Mouse (Mus musculus) right cerebral cortex, postnatal 4 days (tissue): ENCODE measurements at regions not wholly inside any gene's neighbourhood (a gene's known extent, or its start where the extent isn't known, plus 50 kb on each side); places are given as distances from the start of the nearest gene placed in this dataset.

ENCODE experiments used
- DNase-seq: peaks from one replicate; pipeline ENCODE4 v3.0.0-alpha.2; 2022

DNA sequence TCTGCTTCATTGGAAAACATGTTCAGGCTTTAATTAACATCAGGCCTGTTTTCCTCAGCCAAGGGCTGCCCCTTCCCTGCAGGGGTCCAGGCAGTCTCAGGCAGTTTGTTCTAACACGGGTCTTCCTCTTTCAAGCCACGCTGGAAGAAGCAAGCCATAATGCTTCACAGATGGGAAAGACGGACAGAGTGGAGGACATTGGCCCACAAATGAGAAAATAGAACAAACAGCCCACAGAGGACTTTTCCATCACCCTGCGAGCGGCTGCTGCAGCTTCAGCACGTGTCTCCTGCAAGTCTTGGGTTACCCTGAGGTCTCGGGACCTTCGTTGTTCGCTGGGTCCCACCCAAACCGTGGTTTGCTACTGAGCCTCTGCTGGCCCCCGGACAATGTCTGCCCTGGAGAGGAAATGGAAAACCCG lies 565.9 kb upstream of the 3110018I06Rik start:
- peak; percentile 7 for DNase-seq

DNA sequence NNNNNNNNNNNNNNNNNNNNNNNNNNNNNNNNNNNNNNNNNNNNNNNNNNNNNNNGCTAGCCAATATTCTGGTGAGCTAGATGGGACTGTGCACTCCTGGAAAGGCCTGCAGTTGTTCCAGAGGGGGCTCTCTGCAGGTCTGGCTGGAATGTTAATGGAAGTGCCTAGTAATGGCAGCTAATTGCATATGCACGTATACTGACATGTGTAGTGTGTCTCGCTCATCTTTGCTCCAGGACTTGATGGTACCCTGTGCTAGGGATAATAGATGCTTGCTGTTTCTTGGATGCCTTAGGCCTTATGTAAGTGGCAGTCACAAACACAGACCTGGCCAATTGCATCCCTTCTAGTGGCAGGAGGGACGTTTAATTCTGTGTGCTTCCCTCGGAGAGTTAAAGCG lies 560.0 kb upstream of the 3110018I06Rik start:
- DNase-seq: no peak

DNA sequence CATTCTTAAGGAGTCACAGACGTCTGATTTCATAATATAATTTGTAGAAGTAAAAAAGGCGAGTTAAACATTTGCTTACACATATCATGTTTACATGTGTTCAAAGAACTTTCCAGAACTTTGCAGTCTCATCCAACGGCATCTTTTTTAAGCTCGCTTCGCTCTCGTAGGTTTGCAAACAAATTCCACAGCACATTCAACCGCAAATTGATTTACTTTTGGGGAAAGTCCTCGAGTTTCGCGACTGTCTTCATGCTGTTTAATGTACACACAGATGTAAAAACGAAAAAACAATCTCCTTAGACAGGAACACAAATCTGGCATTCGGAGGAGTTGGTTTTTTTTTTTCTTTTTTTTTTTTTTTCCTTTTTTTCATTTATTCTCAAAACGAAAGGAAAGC lies 559.3 kb upstream of the 3110018I06Rik start:
- DNase-seq: no peak

DNA sequence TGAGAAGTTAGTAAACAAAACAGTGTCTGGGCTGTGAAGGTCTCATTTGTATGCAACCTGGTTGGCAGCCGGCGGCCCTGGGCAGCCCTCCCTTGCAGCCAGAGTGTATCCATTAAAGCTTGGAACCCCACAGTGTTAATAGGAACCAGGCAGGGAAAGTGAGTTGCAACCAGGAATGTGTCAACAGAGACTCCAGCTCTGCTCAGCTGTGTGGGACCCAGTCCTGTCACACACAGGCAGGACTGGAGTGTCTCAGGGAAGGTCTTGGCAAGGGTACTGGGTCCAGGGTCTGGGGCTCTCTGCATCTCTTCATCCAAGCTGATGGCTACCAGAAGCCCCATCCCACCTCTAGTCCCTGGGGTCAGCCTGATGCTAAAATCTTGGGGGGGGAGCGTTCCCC lies 556.8 kb upstream of the 3110018I06Rik start:
- no peak for DNase-seq

DNA sequence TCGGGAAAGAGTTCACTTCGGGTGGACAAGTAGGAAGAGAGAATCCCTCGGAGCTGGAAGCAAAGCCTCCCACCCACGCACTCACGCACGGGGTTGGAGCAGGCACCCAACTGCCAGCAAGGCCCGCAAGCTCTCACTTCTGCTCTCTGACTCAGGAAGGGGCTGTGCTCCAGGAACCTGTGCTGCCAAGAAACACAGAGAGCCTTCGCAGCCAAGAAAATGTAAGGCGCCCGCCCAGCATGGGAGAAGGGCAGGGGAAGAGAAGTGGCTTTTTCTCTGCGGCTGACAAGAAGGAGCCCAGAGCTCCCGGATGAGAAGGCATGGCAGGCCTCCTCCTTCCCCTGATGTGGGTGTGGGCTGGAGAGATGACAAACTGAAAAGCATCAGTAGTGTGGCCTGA lies 549.1 kb upstream of the 3110018I06Rik start:
- DNase-seq: peak; percentile 43

DNA sequence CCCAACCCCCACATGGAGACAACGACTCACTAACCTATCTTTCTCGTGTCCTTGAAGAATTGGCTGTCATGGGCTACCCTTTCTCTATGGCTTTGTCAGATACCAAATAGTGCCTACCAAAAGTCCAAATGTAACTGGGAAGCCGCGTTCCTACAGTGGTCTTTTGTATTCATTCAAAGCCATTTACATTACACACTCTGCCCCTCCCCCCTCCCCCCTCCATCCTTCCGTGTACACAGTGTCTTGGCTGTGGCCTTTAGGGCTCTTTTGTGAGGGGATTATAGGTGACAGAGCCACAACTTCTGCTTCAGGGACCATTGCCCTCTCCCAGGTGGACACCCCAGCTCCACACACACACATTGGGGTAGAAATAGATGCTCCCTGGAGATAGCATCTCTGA lies 544.6 kb upstream of the 3110018I06Rik start:
- no peak for DNase-seq

DNA sequence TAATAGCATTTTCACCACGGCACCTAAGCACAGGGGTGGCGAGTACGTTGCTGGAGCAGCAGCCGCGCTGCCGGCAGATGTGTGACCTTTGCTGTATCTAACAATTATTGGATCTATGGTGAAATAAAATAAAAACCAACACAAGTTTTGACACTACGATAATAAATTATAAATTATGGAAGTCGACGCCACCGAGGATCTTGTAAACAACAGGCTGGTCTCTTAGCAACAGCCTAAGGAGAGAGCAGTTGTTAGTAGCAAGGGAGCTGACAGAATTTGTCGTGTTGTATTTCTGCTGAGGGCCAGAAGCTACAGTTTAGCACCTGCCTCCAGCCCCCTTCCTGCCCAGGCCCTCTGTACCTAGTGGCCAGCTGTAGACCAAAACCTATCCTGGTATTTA lies 535.8 kb upstream of the 3110018I06Rik start:
- DNase-seq: no peak

DNA sequence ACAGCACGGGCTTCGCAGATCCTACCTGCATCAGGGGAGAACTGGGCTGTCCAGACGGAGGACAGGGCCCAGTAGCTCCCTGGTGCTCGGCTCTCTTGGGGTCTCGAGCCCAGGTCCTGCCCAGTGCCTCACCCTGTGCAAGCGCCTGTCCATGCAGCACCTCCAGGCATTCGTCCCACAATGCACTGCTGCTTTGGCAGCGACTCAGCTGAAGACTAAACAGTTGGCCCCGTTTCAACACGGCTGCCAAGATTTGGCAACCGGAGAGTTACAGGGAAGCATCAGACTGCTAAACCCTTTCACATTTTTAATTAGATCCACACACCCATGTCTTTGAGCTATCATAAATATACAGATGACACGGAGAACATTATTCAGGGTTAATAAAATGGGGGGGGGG lies 532.7 kb upstream of the 3110018I06Rik start:
- peak; percentile 81 for DNase-seq

DNA sequence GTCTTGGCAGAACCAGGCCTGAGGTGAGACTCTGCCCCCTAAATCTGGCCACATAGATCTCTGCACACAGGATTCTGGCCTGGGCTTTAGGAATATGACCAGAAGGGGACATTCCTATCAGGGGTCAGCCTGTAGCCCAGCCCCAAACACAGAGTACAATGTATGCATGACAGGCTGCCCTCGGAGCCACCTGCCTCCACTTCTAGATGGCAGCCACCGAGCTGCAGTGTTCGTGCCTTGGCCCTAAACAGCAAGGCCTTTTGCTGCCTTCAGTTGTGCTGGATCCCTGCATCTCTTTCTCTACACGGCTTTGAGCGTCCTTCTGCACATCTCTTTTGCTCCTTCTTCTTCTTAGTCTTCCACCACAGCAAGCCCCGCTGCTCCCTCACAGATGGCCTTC lies 532.2 kb upstream of the 3110018I06Rik start:
- DNase-seq: no peak

DNA sequence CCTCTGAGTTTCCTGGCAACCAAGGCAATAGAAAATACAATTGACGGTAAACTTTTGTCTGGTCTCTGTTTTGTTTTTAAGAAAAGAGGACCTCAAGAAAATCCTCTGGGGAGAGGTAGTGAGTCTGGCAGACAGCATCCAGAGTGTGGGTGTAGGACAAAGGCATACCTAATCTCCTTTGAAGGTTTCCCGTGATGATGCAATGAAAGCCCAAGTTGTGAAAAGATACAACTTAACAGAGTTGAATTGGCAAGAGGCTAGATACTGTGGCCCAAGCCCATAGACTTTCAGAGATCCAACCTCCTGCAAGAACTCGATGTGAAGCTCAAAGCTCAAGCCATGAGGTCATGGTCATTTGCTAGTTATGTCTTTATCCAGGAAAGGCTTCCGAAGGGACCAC lies 526.4 kb upstream of the 3110018I06Rik start:
- no peak for DNase-seq

DNA sequence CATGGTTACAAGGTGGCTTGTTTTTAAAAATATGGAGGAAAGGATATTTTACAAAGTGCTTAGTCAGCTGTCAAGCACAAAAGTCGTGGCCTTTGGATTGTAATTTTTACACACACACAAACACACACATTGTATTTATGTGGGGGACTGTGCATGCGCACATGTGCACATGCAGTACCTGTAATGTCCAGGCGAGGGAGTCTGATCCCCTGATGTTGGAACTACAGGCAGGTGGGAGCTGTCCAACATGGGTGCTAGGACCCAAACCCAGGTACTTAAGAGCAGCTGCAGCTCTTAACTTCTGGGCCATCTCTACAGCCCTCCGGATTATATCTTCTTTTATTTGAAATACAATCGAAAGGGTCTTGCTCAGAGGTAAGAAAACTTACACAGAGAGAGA lies 524.7 kb upstream of the 3110018I06Rik start:
- DNase-seq: no peak

DNA sequence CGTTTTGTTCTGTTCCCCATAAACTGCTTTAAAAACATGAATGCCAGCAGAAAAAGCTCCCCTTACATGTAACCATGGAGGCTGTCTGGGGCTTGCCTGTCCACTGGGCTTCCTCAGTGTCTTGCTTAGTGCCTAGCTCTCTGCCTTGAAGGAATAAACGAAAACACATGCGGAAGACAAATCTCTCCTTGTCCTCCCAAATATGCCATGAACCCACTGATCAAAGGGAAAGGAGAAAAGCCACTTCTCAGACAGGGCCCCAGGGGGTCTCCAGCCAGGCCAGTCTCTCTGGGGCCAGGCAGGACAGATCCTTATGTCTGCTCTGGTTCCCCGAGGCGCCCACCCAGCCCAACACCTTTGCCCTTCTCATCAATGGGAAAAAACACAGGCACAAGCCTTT lies 518.6 kb upstream of the 3110018I06Rik start:
- DNase-seq: no peak

DNA sequence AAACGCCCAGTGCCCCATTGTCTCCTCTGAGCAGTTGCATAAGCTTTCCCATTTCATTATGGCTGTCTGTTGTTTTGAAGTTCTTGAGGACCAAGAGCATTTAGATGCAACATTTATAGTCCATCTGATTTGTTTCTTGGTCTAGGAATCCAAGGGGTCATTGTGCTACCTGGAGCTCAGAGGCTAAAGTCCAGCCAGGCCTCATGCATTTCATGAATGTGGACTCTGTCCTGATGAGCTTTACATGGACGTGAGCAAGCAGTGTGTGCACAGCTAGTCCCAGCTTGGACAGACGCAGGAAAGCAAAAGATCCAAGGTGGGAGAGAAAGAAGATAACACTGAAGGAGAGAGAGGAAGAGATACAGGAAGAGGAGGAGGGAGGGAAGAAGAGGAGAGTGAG lies 496.0 kb upstream of the 3110018I06Rik start:
- DNase-seq: no peak

DNA sequence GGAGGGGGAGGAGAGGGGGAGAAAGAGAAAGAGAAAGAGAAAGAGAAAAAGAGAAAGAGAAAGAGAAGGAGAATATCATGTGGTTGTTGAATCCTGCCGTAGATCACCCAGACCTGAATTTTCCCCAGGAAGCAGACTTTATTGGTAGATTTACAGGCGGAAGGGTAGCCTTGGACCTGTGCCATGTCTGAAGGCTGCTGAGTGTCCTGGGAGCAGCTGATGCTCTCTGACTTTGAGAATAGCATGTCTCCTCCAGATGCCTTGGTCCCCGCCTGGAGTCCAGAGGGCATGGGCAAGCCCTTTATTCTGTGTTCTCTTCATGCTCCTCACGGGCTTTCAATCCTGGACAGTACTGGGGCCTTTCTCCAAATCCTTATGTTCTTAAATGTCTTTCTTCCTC lies 495.4 kb upstream of the 3110018I06Rik start:
- no peak for DNase-seq

DNA sequence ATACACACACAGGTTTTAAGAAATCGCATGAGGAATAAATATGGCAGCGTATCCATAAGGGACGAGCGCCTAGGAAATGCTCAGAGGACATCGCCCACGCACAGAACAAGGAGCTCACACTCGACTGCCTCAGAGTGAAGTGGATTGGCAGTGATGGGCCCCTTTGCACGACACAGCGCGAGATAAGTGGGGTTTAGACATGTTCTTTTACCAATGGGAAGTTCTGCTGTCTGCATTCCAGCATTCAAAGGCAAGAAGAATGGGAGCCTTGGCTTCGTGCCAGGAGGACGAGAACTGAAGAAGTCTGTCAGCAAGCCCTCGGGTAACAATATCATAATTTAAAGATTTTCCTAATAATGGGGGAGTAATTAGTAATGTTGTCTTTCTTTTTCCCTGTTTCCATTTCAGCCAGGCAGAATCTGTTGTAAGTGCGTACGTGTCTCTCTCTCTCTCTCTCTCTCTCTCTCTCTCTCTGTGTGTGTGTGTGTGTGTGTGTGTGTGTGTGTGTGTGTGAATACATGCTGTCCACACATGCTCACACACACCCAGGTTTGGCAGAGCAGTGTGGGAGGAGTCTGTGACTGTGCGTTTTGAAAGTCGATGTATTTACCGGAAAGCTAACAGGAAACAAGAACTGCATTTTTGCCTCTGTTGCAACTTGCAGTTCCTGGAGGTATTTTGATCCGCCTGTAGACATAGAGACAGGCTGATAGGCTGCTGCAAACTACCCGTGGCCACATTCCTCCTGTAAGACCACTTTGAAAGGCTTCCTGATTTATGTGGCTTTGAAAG lies 477.2 kb upstream of the 3110018I06Rik start:
- DNase-seq: peak; percentile 48

DNA sequence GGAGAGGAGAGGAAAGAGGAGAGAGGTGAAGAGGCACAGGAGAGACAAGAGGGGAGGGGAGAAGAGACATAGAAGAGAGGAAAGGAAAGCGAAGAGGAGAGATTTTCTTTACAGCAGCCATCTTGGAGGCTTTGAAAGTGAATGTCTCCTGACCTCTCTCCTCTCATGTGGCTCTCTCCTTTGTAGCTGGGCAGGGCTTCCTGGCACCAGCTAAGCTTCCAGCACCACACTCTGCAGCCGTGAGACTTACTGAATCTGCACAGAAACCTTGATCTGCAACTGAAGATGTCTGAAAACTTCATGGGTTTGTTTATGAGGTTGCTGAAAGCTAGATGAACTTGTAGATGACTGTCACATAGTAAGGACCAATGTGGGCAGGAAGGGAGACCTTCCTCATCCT lies 471.6 kb upstream of the 3110018I06Rik start:
- no peak for DNase-seq

DNA sequence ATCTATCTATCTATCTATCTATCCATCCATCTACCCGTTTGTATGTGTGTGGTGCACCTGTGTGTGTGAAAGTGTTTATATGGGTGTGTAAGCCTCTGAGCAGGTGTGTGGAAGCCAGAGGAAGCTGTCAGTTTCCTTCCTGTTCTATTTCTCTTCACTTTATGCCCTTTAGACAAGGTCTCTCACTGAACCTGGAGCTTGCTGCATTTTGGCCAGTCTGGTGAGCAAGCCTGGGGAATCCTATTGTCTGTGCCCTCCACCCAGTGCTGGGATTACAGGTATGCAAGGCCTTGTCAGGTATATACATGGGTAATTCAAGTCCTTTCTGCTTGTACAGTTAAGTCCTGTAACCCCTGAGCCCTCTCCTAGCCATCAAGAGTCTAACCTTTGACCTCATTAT lies 466.6 kb upstream of the 3110018I06Rik start:
- no peak for DNase-seq

DNA sequence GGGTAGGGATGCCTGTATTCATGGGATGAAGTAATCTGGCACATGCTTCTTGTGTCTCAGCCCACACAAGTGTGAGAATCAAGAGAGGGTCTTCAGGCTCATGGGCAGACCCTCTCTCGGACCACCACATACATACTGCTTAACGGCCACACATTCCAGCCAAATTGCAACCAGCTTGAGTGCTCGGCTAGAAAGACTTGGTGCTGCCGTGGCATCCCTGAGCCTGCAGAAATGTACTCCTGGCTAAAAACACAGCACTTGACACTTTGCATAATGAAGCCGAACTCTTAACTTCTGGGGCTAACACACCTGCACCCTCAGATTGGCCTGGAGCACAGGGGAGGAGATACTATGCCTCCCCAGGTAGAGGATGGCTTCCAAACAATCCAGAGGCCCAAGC lies 461.6 kb upstream of the 3110018I06Rik start:
- DNase-seq: no peak

DNA sequence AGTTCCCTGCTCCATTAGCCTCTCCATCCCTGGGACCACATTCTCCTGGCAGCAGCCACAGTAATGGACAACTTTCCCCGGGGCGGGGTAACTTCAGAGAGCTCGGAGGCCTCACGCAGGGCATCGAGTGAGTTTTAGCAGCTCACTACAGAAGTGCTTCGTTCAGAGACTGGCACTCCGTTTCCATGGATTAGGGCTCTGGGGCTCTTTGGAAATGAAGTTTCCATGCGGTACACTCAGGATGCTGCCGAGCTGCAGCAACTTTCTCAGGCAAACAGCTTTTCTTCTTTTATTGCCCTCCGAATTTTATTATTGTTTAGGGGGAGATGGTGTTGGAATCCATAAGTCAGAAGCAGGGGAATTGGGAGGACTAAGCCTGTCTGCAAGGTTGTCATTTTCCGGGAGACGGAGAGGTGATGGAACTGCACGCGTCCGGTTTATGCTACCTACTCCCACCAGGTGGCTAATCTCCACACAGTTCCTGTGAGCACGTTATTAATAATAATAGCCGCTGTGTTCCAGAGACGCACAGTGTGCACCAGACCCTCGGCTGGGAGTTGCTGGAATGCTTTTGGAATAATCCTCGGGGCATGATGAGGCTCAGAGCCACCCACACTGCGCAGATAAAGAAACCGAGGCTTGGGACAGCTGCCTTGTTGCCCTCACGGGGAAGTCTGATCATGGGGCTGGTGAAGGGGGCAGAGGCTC lies 460.4 kb upstream of the 3110018I06Rik start:
- DNase-seq: no peak

DNA sequence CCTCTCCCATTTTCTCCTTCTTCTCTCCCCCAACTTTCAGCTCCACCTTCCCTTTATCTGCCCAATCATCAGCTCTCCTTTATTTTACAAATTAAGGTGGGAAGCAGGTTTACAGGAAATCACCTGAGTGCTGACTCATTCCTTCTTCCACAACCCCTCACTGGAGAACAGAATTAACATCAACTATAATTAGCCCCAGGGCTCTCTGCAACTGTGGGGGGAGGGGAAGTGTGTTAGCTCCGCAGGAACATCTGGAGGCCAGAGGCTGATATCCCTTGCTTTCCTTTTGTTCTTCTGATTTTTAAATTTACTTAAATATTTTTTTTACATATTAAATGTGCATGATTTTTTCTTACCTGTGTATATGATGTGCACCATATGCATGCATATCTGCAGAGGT lies 459.4 kb upstream of the 3110018I06Rik start:
- no peak for DNase-seq

DNA sequence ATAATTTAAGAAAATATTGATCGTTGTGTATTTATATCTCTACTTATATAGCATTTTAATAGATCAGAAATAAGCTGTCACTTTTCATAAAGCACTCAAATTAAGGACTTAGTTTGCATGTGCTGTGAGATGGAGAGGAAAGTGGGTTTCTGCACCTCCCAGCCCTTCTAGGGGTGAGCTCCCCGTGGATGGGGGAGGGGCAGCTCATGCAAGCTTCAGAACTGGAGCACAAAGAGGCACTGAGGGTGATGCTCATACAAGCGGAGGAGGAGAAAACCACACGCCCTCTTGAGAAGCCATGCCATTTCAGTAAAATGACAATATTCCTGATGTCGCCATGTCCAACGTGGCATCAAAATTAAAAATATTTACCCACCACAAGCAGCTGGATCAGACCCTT lies 452.1 kb upstream of the 3110018I06Rik start:
- no peak for DNase-seq

DNA sequence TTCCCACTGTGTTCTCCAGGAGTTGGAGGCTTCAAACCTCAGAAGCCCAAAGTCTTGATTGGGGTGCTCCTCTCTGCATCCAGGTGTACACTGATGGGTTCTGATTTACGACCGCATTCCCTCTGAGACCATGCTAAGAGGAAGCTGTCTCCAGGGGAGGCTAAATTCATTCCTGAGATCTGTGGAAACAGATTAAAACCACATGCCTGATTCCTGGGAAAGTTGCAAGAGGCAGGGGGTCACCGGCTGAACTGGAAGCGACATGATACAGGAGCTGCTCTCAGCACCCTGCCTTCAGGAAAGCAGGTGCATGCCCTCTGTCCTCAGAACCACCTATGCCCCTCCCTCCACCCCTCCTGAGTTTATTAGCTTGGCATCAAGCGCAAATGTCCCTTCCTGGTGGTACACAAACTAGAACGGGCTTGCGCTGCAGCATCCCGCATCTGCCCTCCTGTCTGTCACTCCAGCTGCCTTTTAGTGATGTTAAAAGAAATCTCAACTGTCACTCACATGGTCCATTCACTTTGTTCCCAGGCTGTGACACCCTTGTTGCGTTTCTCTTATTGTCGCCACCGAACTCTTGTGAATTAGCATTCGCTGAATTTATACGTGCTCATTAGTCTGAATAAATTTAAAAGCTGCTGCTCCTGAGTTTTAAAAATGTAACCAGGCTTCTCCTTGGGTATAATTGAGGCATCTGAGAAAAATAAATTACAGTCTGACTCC lies 446.3 kb upstream of the 3110018I06Rik start:
- DNase-seq: no peak

DNA sequence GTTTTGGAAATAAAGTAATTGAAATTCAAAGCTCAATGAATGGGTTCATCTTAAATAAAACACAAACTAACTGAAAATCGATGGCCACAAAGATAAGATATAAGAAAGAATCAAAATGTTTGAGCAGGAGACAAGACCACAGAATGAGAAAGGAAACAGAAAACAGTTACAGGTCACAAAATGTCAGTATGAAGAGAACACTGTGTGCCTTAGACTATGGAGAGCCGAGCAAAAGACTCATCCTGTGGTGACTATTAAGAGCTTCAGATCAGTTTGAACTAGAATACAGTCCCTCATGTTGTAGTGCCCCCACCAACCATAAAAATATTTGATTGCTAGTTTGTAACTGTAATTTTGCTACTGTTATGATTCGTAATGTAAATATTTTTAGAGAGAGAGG lies 441.9 kb upstream of the 3110018I06Rik start:
- no peak for DNase-seq

DNA sequence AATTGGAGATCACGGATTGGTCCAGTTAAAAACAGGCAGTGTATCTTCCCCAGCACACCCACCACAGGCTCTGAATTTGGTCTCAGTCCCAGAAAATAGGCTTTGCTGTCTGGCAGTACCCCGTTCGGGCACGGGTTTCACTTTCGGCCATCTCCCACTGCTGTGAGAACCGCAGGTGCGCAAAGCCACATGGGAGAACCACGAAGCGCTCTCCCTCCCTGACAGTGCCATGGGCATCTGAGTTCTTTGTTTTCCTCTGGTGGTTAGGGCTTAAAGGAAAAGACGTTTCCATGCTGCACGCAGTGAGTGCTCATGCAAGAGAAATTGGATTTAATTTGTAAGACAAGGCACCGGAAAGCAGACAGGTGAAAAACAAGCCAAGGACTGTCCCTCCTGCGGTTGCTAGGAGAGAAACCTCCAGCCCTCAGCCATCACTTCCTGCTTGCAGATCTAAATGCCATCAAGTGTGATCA lies 441.3 kb upstream of the 3110018I06Rik start:
- no peak for DNase-seq
